Mouse (Mus musculus): Measurements from ENCODE around the gene Tmeff1.

DNA sequence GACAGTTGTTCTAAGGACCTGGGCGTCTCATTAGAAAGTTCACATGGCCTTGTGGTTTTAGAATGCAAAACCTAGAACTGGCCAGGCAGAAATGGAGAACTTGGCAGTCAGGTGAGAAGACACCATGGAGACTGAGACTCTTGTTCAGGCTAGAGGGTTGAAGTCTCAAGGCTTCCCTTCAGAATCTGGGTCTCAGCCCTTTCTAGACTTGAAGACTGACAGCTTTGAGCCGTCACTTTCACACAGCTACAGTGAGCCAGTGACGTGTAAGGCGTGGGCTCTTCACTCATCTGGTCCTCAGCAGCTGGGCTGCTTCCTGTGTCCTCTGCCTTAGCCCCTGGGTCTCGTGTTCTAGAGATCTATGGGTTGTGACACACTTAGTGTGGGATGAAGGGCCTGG, 7.4 kb downstream of the Tmeff1 start:
- no peak for TF ChIP-seq POLR2A (IDR thresholded peaks at IDR 0.05; ENCODE audit: extremely low read depth, insufficient read depth, low read length)
- no peak for TF ChIP-seq CTCF (IDR thresholded peaks at IDR 0.05; ENCODE audit: extremely low read depth, insufficient read depth, low read length)

All from cortical plate, adult 2 months (tissue).